Mouse (Mus musculus) brain, embryonic 14.5 days (tissue): ENCODE measurements around the gene Fbxl17.

Source experiments
- CTCF ChIP-seq: fragments of 200-500 bp; IDR thresholded peaks from 2 replicates; pipeline ENCODE4 v1.5.1; 2012; ENCODE audit warnings: inconsistent platforms, mild to moderate bottlenecking, moderate library complexity, borderline replicate concordance; ENCODE audit not compliant: insufficient read depth, insufficient read length; ENCODE audit errors: extremely low read depth
- POLR2A ChIP-seq: fragments of 200-500 bp; IDR thresholded peaks from 2 replicates; pipeline ENCODE4 v1.6.1; 2012; ENCODE audit warnings: mild to moderate bottlenecking, inconsistent platforms, borderline replicate concordance; ENCODE audit not compliant: poor library complexity, insufficient read depth, insufficient read length, severe bottlenecking; ENCODE audit errors: extremely low read depth

GRCm38 (mm10) chr17:63303862-63304261, 196.0 kb downstream of the Fbxl17 start:
- TF ChIP-seq POLR2A (no peak), CTCF (no peak)
